Mouse (Mus musculus): ENCODE data around the gene Clba1. TPM values are rescaled to one million over a fixed set of nuclear protein-coding genes. Genes with fewer than 3 reads are reported as not detected.

Gene Clba1
- polyA plus RNA-seq, 1 experiment from 2014 or later: 16.5 TPM

GRCm38 (mm10) chr12:112864804-112865203 lies 56.1 kb downstream of the Clba1 start:
- H3K4me3 ChIP-seq: no peak overlapping the region
- H3K4me2 ChIP-seq (replicated peaks): no peak overlapping the region
- no peaks in the 10 kb centered on the region for H3K36me3 ChIP-seq
- H3K4me1 ChIP-seq: peaks cover 4% of the 10 kb centered on the region
- no peaks in the 10 kb centered on the region for H3K9me3 ChIP-seq
- ATAC-seq (ENCODE audit: low FRiP score, low read depth): no peak
- no peak overlapping the region for H3K27ac ChIP-seq
- H3K27me3 ChIP-seq (replicated peaks): no peaks in the 10 kb centered on the region
- no peak overlapping the region for H3K9ac ChIP-seq
- 85% methylated on average over 7 of the region's 7 CpGs for WGBS

Other genes starting within 250 kb of the Clba1 start
- 1.1 and 2.2 TPM in 2 replicates for gene Inf2, start 220.2 kb upstream of the Clba1 start, polyA plus RNA-seq (2016; fragmentation: Nextera tagmentation; extraction: Ambion mirVana)
- 3.2 and 3.7 TPM in 2 replicates for gene Adssl1, start 188.9 kb upstream of the Clba1 start, polyA plus RNA-seq (2016; fragmentation: Nextera tagmentation; extraction: Ambion mirVana)
- 108 and 130 TPM in 2 replicates for gene Siva1, start 164.3 kb upstream of the Clba1 start, polyA plus RNA-seq (2016; fragmentation: Nextera tagmentation; extraction: Ambion mirVana)
- 184 and 201 TPM in 2 replicates for gene Akt1, start 134.1 kb upstream of the Clba1 start, polyA plus RNA-seq (2016; fragmentation: Nextera tagmentation; extraction: Ambion mirVana)
- gene Zbtb42, start 130.1 kb upstream of the Clba1 start, polyA plus RNA-seq (2016; fragmentation: Nextera tagmentation; extraction: Ambion mirVana): 4.0 and 5.4 TPM in 2 replicates
- 22.2 and 23.2 TPM in 2 replicates for gene Cep170b, start 88.5 kb upstream of the Clba1 start, polyA plus RNA-seq (2016; fragmentation: Nextera tagmentation; extraction: Ambion mirVana)
- gene Pld4, start 48.3 kb upstream of the Clba1 start, polyA plus RNA-seq (2016; fragmentation: Nextera tagmentation; extraction: Ambion mirVana): 5.1 and 5.8 TPM in 2 replicates
- 0.93 and 1.2 TPM in 2 replicates for gene Ahnak2, start 6.3 kb upstream of the Clba1 start, polyA plus RNA-seq (2016; fragmentation: Nextera tagmentation; extraction: Ambion mirVana)
- gene Cdca4, start 20.5 kb downstream of the Clba1 start, polyA plus RNA-seq (2016; fragmentation: Nextera tagmentation; extraction: Ambion mirVana): 103 and 109 TPM in 2 replicates
- not detected in 2 replicates for gene Gpr132, start 59.3 kb downstream of the Clba1 start, polyA plus RNA-seq (2016; fragmentation: Nextera tagmentation; extraction: Ambion mirVana)
- 9.7 and 10.5 TPM in 2 replicates for gene Jag2, start 120.8 kb downstream of the Clba1 start, polyA plus RNA-seq (2016; fragmentation: Nextera tagmentation; extraction: Ambion mirVana)
- 56.2 and 57.5 TPM in 2 replicates for gene Nudt14, start 133.2 kb downstream of the Clba1 start, polyA plus RNA-seq (2016; fragmentation: Nextera tagmentation; extraction: Ambion mirVana)
- 32.0 and 33.8 TPM in 2 replicates for gene Btbd6, start 167.5 kb downstream of the Clba1 start, polyA plus RNA-seq (2016; fragmentation: Nextera tagmentation; extraction: Ambion mirVana)
- gene Brf1, start 191.8 kb downstream of the Clba1 start, polyA plus RNA-seq (2016; fragmentation: Nextera tagmentation; extraction: Ambion mirVana): 68.1 and 70.1 TPM in 2 replicates
- gene Pacs2, start 205.6 kb downstream of the Clba1 start, polyA plus RNA-seq (2016; fragmentation: Nextera tagmentation; extraction: Ambion mirVana): 30.5 and 30.8 TPM in 2 replicates

Measured in neural tube, embryonic 12.5 days (tissue).